21 mouse cellular contexts compared by ENCODE assay signal in the genomic region with DNA sequence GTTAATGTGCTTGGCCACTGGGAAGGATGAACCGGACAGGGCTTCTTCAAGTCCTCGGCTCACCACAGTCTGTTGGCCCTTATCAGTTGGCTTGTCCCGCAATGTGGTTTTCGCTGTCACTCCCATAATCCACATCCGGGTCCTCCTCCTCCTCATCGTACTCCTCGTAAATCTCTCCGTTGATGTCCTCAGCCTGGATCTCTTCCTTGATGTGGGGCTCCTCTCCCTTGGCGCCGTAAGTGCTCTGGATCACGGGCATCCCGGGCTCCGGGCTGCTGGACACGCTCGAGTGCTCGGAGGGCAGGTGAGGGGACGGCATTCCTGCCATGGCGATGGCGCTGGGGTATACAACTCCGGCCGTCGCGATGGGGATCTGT.
DNase-seq lines count a peak whose midpoint lies in the region; ATAC-seq lines count a peak whose summit lies in the region.
"Had no signal": no experiment of that assay in that cellular context is flagged by ENCODE, and none has a peak within 500 bp of the region (broad histone marks: within the 10 kb centered on the region; RNA-seq: fewer than 3 reads in every experiment).

No protein-coding gene starts in this region.

- ATAC-seq in midbrain, embryonic 11.5 days (ENCODE audit: low FRiP score): no peak
- ATAC-seq in midbrain, embryonic 15.5 days (replicated peaks): no peak
- ATAC-seq in liver, embryonic 13.5 days (ENCODE audit: low read depth): peak; percentile 82
- ATAC-seq: inflammation-experienced regulatory T-cells, adult 6 months had no signal

- H3K27ac ChIP-seq in midbrain, embryonic 11.5 days (ENCODE audit: low read depth, low read length): no peak overlapping the region
- no peak overlapping the region for H3K27ac ChIP-seq in midbrain, embryonic 15.5 days
- H3K27ac ChIP-seq in liver, embryonic 13.5 days: no peak overlapping the region
- H3K27ac ChIP-seq: heart, embryonic 13.5 days; kidney, postnatal 0 days; limb, embryonic 12.5 days; midbrain, embryonic 10.5 days; neural tube, embryonic 15.5 days had no signal

- intact Hi-C loops in left cerebral cortex, postnatal 4 days (cut with DNase I): no loop called here

- H3K4me2 ChIP-seq in midbrain, embryonic 11.5 days: no peak overlapping the region
- H3K4me2 ChIP-seq in midbrain, embryonic 15.5 days: no peak overlapping the region
- peak overlapping the region; percentile 55 for H3K4me2 ChIP-seq in liver, embryonic 13.5 days
- H3K4me2 ChIP-seq: heart, embryonic 13.5 days; limb, embryonic 12.5 days; neural tube, embryonic 15.5 days had no signal

- H3K9me3 ChIP-seq in midbrain, embryonic 11.5 days (ENCODE audit: control insufficient read depth, low read length): no peaks in the 10 kb centered on the region
- no peaks in the 10 kb centered on the region for H3K9me3 ChIP-seq in midbrain, embryonic 15.5 days
- no peaks in the 10 kb centered on the region for H3K9me3 ChIP-seq in liver, embryonic 13.5 days (replicated peaks)
- H3K9me3 ChIP-seq: heart, embryonic 13.5 days; limb, embryonic 12.5 days; midbrain, embryonic 10.5 days; neural tube, embryonic 15.5 days had no signal

- WGBS in midbrain, embryonic 11.5 days: 96% methylated on average over 23 of the region's 23 CpGs
- WGBS in midbrain, embryonic 15.5 days: 95% methylated on average over 23 of the region's 23 CpGs
- WGBS in liver, embryonic 13.5 days (ENCODE audit: insufficient replicate concordance): 53% methylated on average over 23 of the region's 23 CpGs

- peak; percentile 53 for DNase-seq in midbrain, embryonic 11.5 days (ENCODE audit: low spot score, missing footprints)
- peak; percentile 61 for DNase-seq in c-Kit-positive CD71-positive TER-119-positive erythroid progenitor cells, embryonic 14.5 days (ENCODE audit: low spot score)
- DNase-seq in liver, embryonic 13.5 days: peak; percentile 51
- peak; percentile 4 to 13 for DNase-seq in spleen, postnatal 36 days (ENCODE audit: low spot score in 2 of 2)
- DNase-seq in right cerebral cortex, adult 2 months (ENCODE audit: low spot score in 2 of 2): no peak
- no peak for DNase-seq in left cerebral cortex, postnatal 4 days
- DNase-seq: adrenal gland, postnatal 10 days; cerebellum, postnatal 14 days; gastrocnemius, postnatal 36 days; heart, postnatal 4 days; layer of hippocampus, postnatal 36 days; retina, postnatal 1 day; thymus, adult 18-20 months had no signal

- H3K4me1 ChIP-seq in midbrain, embryonic 11.5 days (ENCODE audit: control insufficient read depth, insufficient read depth, low read length): no peaks in the 10 kb centered on the region
- H3K4me1 ChIP-seq in midbrain, embryonic 15.5 days: 0 out of 2 replicates have a peak, but pooled peaks cover under 1% of the 10 kb centered on the region
- H3K4me1 ChIP-seq in liver, embryonic 13.5 days (replicated peaks): peaks cover 11% of the 10 kb centered on the region
- H3K4me1 ChIP-seq: heart, embryonic 13.5 days; midbrain, embryonic 10.5 days had no signal

- no peaks in the 10 kb centered on the region for H3K27me3 ChIP-seq in midbrain, embryonic 11.5 days (ENCODE audit: control insufficient read depth, insufficient read depth, low read length)
- no peaks in the 10 kb centered on the region for H3K27me3 ChIP-seq in midbrain, embryonic 15.5 days (replicated peaks)
- H3K27me3 ChIP-seq in liver, embryonic 13.5 days: no peaks in the 10 kb centered on the region
- H3K27me3 ChIP-seq: heart, embryonic 13.5 days; neural tube, embryonic 15.5 days had no signal

- no peak overlapping the region for H3K4me3 ChIP-seq in midbrain, embryonic 11.5 days (ENCODE audit: low read depth, low read length)
- no peak overlapping the region for H3K4me3 ChIP-seq in midbrain, embryonic 15.5 days
- H3K4me3 ChIP-seq in liver, embryonic 13.5 days (replicated peaks): peak overlapping the region; percentile 52
- H3K4me3 ChIP-seq: heart, embryonic 13.5 days; limb, embryonic 12.5 days; midbrain, embryonic 10.5 days; neural tube, embryonic 15.5 days had no signal

- no peaks in the 10 kb centered on the region for H3K36me3 ChIP-seq in midbrain, embryonic 11.5 days (ENCODE audit: control insufficient read depth, insufficient read depth, low read length)
- H3K36me3 ChIP-seq in midbrain, embryonic 15.5 days (replicated peaks): no peaks in the 10 kb centered on the region
- no peaks in the 10 kb centered on the region for H3K36me3 ChIP-seq in liver, embryonic 13.5 days
- H3K36me3 ChIP-seq: G1E had no signal

- no peak overlapping the region for H3K9ac ChIP-seq in midbrain, embryonic 11.5 days (ENCODE audit: low read length)
- H3K9ac ChIP-seq in midbrain, embryonic 15.5 days: no peak overlapping the region
- peak overlapping the region; percentile 23; the same call in 1 of the 2 replicates for H3K9ac ChIP-seq in liver, embryonic 13.5 days
- H3K9ac ChIP-seq: heart, embryonic 13.5 days; limb, embryonic 12.5 days; neural tube, embryonic 15.5 days had no signal

Comparison
In these comparisons a context has a peak if more than half of its experiments do, and no peak if none do; other contexts are left out.
1. DNase-seq: peak in midbrain, embryonic 11.5 days (single experiment), c-Kit-positive CD71-positive TER-119-positive erythroid progenitor cells, embryonic 14.5 days (single experiment), liver, embryonic 13.5 days (single experiment) and spleen, postnatal 36 days (2 of 2); none in right cerebral cortex, adult 2 months (0 of 2) and left cerebral cortex, postnatal 4 days (single experiment).